Mouse (Mus musculus): ENCODE measurements at regions not wholly inside any gene's neighbourhood (a gene's known extent, or its start where the extent isn't known, plus 50 kb on each side); places are given as distances from the start of the nearest gene placed in this dataset.

GRCm38 (mm10) chr17:47295315-47296011 is 73.2 kb upstream of the Mrps10 start:
- H3K27ac ChIP-seq (ENCODE audit: insufficient read depth, low read length), result no peak overlapping the region
- TF ChIP-seq CTCF (IDR thresholded peaks at IDR 0.05; ENCODE audit: extremely low read depth, insufficient read depth, low read length) (no peak), POLR2A (IDR thresholded peaks at IDR 0.05; ENCODE audit: extremely low read depth, insufficient read depth, low read length) (no peak)
- no peak overlapping the region for H3K4me3 ChIP-seq (ENCODE audit: insufficient read depth, low read length)
- no peaks in the 10 kb centered on the region for H3K4me1 ChIP-seq (ENCODE audit: control insufficient read depth, insufficient read depth, low read length)

- no peaks in the 10 kb centered on the region for H3K4me1 ChIP-seq (ENCODE audit: control insufficient read depth, insufficient read depth, low read length)
- H3K4me3 ChIP-seq (ENCODE audit: insufficient read depth, low read length), result no peak overlapping the region
- TF ChIP-seq POLR2A (IDR thresholded peaks at IDR 0.05; ENCODE audit: extremely low read depth, insufficient read depth, low read length) (no peak), CTCF (IDR thresholded peaks at IDR 0.05; ENCODE audit: extremely low read depth, insufficient read depth, low read length) (no peak)
- H3K27ac ChIP-seq (ENCODE audit: insufficient read depth, low read length), result no peak overlapping the region
These were observed 74.6 kb upstream of the Mrps10 start for GRCm38 (mm10) chr17:47294091-47294534.

GRCm38 (mm10) chr17:47293178-47293577 is 75.5 kb upstream of the Mrps10 start:
- H3K4me3 ChIP-seq (ENCODE audit: insufficient read depth, low read length), result no peak overlapping the region
- H3K4me1 ChIP-seq (ENCODE audit: control insufficient read depth, insufficient read depth, low read length), result no peaks in the 10 kb centered on the region
- no peak overlapping the region for H3K27ac ChIP-seq (ENCODE audit: insufficient read depth, low read length)
- TF ChIP-seq CTCF (IDR thresholded peaks at IDR 0.05; ENCODE audit: extremely low read depth, insufficient read depth, low read length), result no peak

GRCm38 (mm10) chr17:47291558-47291957 is 77.1 kb upstream of the Mrps10 start:
- Histone ChIP-seq H3K4me1 (ENCODE audit: control insufficient read depth, insufficient read depth, low read length) (no peaks in the 10 kb centered on the region), H3K27ac (ENCODE audit: insufficient read depth, low read length) (no peak overlapping the region), H3K4me3 (ENCODE audit: insufficient read depth, low read length) (no peak overlapping the region)
- TF ChIP-seq CTCF (IDR thresholded peaks at IDR 0.05; ENCODE audit: extremely low read depth, insufficient read depth, low read length) (no peak), POLR2A (IDR thresholded peaks at IDR 0.05; ENCODE audit: extremely low read depth, insufficient read depth, low read length) (no peak)

GRCm38 (mm10) chr17:47285616-47286015 is 83.1 kb upstream of the Mrps10 start:
- peaks cover 4% of the 10 kb centered on the region for H3K4me1 ChIP-seq (ENCODE audit: control insufficient read depth, insufficient read depth, low read length)
- H3K27ac ChIP-seq (ENCODE audit: insufficient read depth, low read length), result no peak overlapping the region
- TF ChIP-seq CTCF (IDR thresholded peaks at IDR 0.05; ENCODE audit: extremely low read depth, insufficient read depth, low read length), result no peak
- TF ChIP-seq POLR2A (IDR thresholded peaks at IDR 0.05; ENCODE audit: extremely low read depth, insufficient read depth, low read length), result no peak
- H3K4me3 ChIP-seq (ENCODE audit: insufficient read depth, low read length), result no peak overlapping the region

- TF ChIP-seq POLR2A (IDR thresholded peaks at IDR 0.05; ENCODE audit: extremely low read depth, insufficient read depth, low read length) (no peak), CTCF (IDR thresholded peaks at IDR 0.05; ENCODE audit: extremely low read depth, insufficient read depth, low read length) (no peak)
- peaks cover 4% of the 10 kb centered on the region for H3K4me1 ChIP-seq (ENCODE audit: control insufficient read depth, insufficient read depth, low read length)
- no peak overlapping the region for H3K4me3 ChIP-seq (ENCODE audit: insufficient read depth, low read length)
- no peak overlapping the region for H3K27ac ChIP-seq (ENCODE audit: insufficient read depth, low read length)
These were observed 84.5 kb upstream of the Mrps10 start for GRCm38 (mm10) chr17:47284236-47284635.

GRCm38 (mm10) chr17:47283158-47283557 is 85.5 kb upstream of the Mrps10 start:
- Histone ChIP-seq H3K4me1 (ENCODE audit: control insufficient read depth, insufficient read depth, low read length) (peaks cover 4% of the 10 kb centered on the region), H3K4me3 (ENCODE audit: insufficient read depth, low read length) (no peak overlapping the region), H3K27ac (ENCODE audit: insufficient read depth, low read length) (no peak overlapping the region)
- TF ChIP-seq CTCF (IDR thresholded peaks at IDR 0.05; ENCODE audit: extremely low read depth, insufficient read depth, low read length) (no peak), POLR2A (IDR thresholded peaks at IDR 0.05; ENCODE audit: extremely low read depth, insufficient read depth, low read length) (no peak)

GRCm38 (mm10) chr17:47282476-47282875 is 86.2 kb upstream of the Mrps10 start:
- Histone ChIP-seq H3K27ac (ENCODE audit: insufficient read depth, low read length) (no peak overlapping the region), H3K4me3 (ENCODE audit: insufficient read depth, low read length) (no peak overlapping the region), H3K4me1 (ENCODE audit: control insufficient read depth, insufficient read depth, low read length) (peaks cover 4% of the 10 kb centered on the region)
- TF ChIP-seq CTCF (IDR thresholded peaks at IDR 0.05; ENCODE audit: extremely low read depth, insufficient read depth, low read length) (no peak), POLR2A (IDR thresholded peaks at IDR 0.05; ENCODE audit: extremely low read depth, insufficient read depth, low read length) (no peak)

- peaks cover 5% of the 10 kb centered on the region; the same call in 1 of the 2 replicates for H3K4me1 ChIP-seq (ENCODE audit: control insufficient read depth, insufficient read depth, low read length)
- TF ChIP-seq CTCF (IDR thresholded peaks at IDR 0.05; ENCODE audit: extremely low read depth, insufficient read depth, low read length), result no peak
- no peak for TF ChIP-seq POLR2A (IDR thresholded peaks at IDR 0.05; ENCODE audit: extremely low read depth, insufficient read depth, low read length)
- H3K27ac ChIP-seq (ENCODE audit: insufficient read depth, low read length), result no peak overlapping the region
These were observed 90.8 kb upstream of the Mrps10 start for GRCm38 (mm10) chr17:47277890-47278289.

GRCm38 (mm10) chr17:47276639-47277038 is 92.0 kb upstream of the Mrps10 start:
- TF ChIP-seq CTCF (IDR thresholded peaks at IDR 0.05; ENCODE audit: extremely low read depth, insufficient read depth, low read length), result no peak
- TF ChIP-seq POLR2A (IDR thresholded peaks at IDR 0.05; ENCODE audit: extremely low read depth, insufficient read depth, low read length), result no peak
- Histone ChIP-seq H3K4me1 (ENCODE audit: control insufficient read depth, insufficient read depth, low read length) (peaks cover 10% of the 10 kb centered on the region), H3K27ac (ENCODE audit: insufficient read depth, low read length) (no peak overlapping the region), H3K4me3 (ENCODE audit: insufficient read depth, low read length) (no peak overlapping the region)

More at GRCm38 (mm10) chr17:47277890-47278289, 90.8 kb upstream of the Mrps10 start:
- H3K4me3 ChIP-seq (ENCODE audit: insufficient read depth, low read length), result no peak overlapping the region

Measured in cortical plate, adult 2 months (tissue).